Mouse (Mus musculus) MEL (cell line): ENCODE results near the gene Lpcat2b. TPM values are rescaled to one million over a fixed set of nuclear protein-coding genes. Genes with fewer than 3 reads are reported as not detected.

Experiments used
- DNase-seq: peaks from one replicate; pipeline ENCODE4 v3.0.0; 2011; ENCODE audit warnings: low read depth, low spot score
- H3K27ac ChIP-seq: 2 replicates; pipeline ENCODE4 v1.5.1; 2012; ENCODE audit warnings: low read depth, mild to moderate bottlenecking, control low read depth, low read length, moderate library complexity; ENCODE audit not compliant: control insufficient read depth
- H3K27me3 ChIP-seq, 2 experiments: fragments of 150-350 bp in 1 of 2; sonication (generic) in 1 of 2; 2 replicates each; pipeline ENCODE4 v1.6.1; 2012; ENCODE audit warnings: low read length in 2 of 2, mild to moderate bottlenecking in 2 of 2, improper control_type of control experiment in 1 of 2, moderate library complexity in 1 of 2; ENCODE audit not compliant: insufficient read depth in 2 of 2, control insufficient read depth in 1 of 2
- H3K36me3 ChIP-seq, 2 experiments: 2 replicates each; pipeline ENCODE4 v1.6.1; 2012 to 2014; ENCODE audit warnings: low read length in 2 of 2, improper control_type of control experiment in 1 of 2, inconsistent platforms in 1 of 2, mild to moderate bottlenecking in 1 of 2; ENCODE audit not compliant: insufficient read depth in 2 of 2, control insufficient read depth in 1 of 2
- H3K4me1 ChIP-seq, 2 experiments: fragments of 150-350 bp in 1 of 2; sonication (generic) in 1 of 2; 2 replicates each; pipeline ENCODE4 v1.6.1; 2012; ENCODE audit warnings: low read length in 2 of 2, improper control_type of control experiment in 1 of 2, mild to moderate bottlenecking in 1 of 2; ENCODE audit not compliant: insufficient read depth in 2 of 2, control insufficient read depth in 1 of 2
- H3K4me3 ChIP-seq, 2 experiments: fragments of 150-350 bp in 1 of 2; sonication (generic) in 1 of 2; 2 replicates each; pipeline ENCODE4 v1.5.1; 2012; ENCODE audit warnings: low read depth in 2 of 2, low read length in 2 of 2, mild to moderate bottlenecking in 2 of 2, moderate library complexity in 2 of 2, control low read depth in 1 of 2, improper control_type of control experiment in 1 of 2; ENCODE audit not compliant: control insufficient read depth in 1 of 2, insufficient read depth in 1 of 2
- H3K79me2 ChIP-seq: 2 replicates; pipeline ENCODE4 v1.6.1; 2012; ENCODE audit warnings: mild to moderate bottlenecking, low read length, moderate library complexity; ENCODE audit not compliant: control insufficient read depth, poor library complexity, insufficient read depth
- H3K9ac ChIP-seq: 2 replicates; pipeline ENCODE4 v1.6.1; 2012; ENCODE audit warnings: low read depth, mild to moderate bottlenecking, control low read depth, low read length, moderate library complexity; ENCODE audit not compliant: control insufficient read depth, poor library complexity, severe bottlenecking
- H3K9me3 ChIP-seq: fragments of 150-350 bp; sonication (generic); replicated peaks from 2 replicates; pipeline ENCODE4 v1.6.1; 2012; ENCODE audit warnings: mild to moderate bottlenecking, low read length, improper control_type of control experiment, moderate library complexity; ENCODE audit not compliant: insufficient read depth
- BHLHE40 ChIP-seq: IDR thresholded peaks from 2 replicates; pipeline ENCODE4 v1.6.1; 2012; ENCODE audit warnings: low read depth, mild to moderate bottlenecking, inconsistent platforms, low read length, improper control_type of control experiment, borderline replicate concordance
- CHD1 ChIP-seq: IDR thresholded peaks from 2 replicates; pipeline ENCODE4 v1.6.1; 2012; ENCODE audit warnings: low read depth, mild to moderate bottlenecking, inconsistent platforms, low read length, improper control_type of control experiment
- CHD2 ChIP-seq: IDR thresholded peaks from 2 replicates; pipeline ENCODE4 v1.6.1; 2011; ENCODE audit warnings: low read length, improper control_type of control experiment
- CTCF ChIP-seq, 3 experiments: IDR thresholded peaks in 2 of 3; conservative IDR thresholded peaks in 1 of 3; 2 replicates each; pipeline ENCODE4 v1.5.1; 2011 to 2012; ENCODE audit warnings: low read length in 3 of 3, low read depth in 2 of 3, mild to moderate bottlenecking in 2 of 3, improper control_type of control experiment in 1 of 3, inconsistent platforms in 1 of 3, mixed read lengths in 1 of 3, moderate library complexity in 1 of 3; ENCODE audit not compliant: control insufficient read depth in 1 of 3, insufficient read depth in 1 of 3, poor library complexity in 1 of 3, severe bottlenecking in 1 of 3
- E2F4 ChIP-seq: IDR thresholded peaks from 2 replicates; pipeline ENCODE4 v1.6.1; 2011; ENCODE audit warnings: low read depth, low read length, improper control_type of control experiment, borderline replicate concordance
- ELF1 ChIP-seq: IDR thresholded peaks from 2 replicates; pipeline ENCODE4 v1.6.1; 2014; ENCODE audit warnings: low read depth, mild to moderate bottlenecking, inconsistent platforms, low read length, improper control_type of control experiment, moderate library complexity
- EP300 ChIP-seq, 2 experiments: IDR thresholded peaks; 2 replicates each; pipeline ENCODE4 v1.6.1; 2011; ENCODE audit warnings: improper control_type of control experiment in 2 of 2, low read length in 2 of 2, low read depth in 1 of 2, mild to moderate bottlenecking in 1 of 2
- ETS1 ChIP-seq: IDR thresholded peaks from 2 replicates; pipeline ENCODE4 v1.6.1; 2012; ENCODE audit warnings: low read depth, mild to moderate bottlenecking, inconsistent platforms, low read length, improper control_type of control experiment, moderate library complexity
- GATA1 ChIP-seq: IDR thresholded peaks from 2 replicates; pipeline ENCODE4 v1.6.1; 2011; ENCODE audit warnings: low read depth, low read length, improper control_type of control experiment
- JUND ChIP-seq: IDR thresholded peaks from 2 replicates; pipeline ENCODE4 v1.6.1; 2011; ENCODE audit warnings: low read depth, mild to moderate bottlenecking, improper control_type of control experiment, low read length
- MAZ ChIP-seq: IDR thresholded peaks from 2 replicates; pipeline ENCODE4 v1.6.1; 2012; ENCODE audit warnings: low read depth, mild to moderate bottlenecking, inconsistent platforms, low read length, improper control_type of control experiment
- MYC ChIP-seq: IDR thresholded peaks from 2 replicates; pipeline ENCODE4 v1.6.1; 2011; ENCODE audit warnings: low read depth, mild to moderate bottlenecking, low read length, improper control_type of control experiment, moderate library complexity
- NRF1 ChIP-seq: IDR thresholded peaks from 2 replicates; pipeline ENCODE4 v1.6.1; 2014; ENCODE audit warnings: low read depth, mild to moderate bottlenecking, inconsistent platforms, low read length, improper control_type of control experiment, moderate library complexity; ENCODE audit not compliant: poor library complexity, insufficient read depth, severe bottlenecking
- POLR2AphosphoS2 ChIP-seq: IDR thresholded peaks from 2 replicates; pipeline ENCODE4 v1.6.1; 2011; ENCODE audit warnings: low read length, improper control_type of control experiment
- POLR2AphosphoS5 ChIP-seq: IDR thresholded peaks from 2 replicates; pipeline ENCODE4 v1.6.1; 2012; ENCODE audit warnings: low read depth, borderline replicate concordance, mild to moderate bottlenecking, inconsistent platforms, low read length, moderate library complexity, mixed read lengths
- RAD21 ChIP-seq: IDR thresholded peaks from 2 replicates; pipeline ENCODE4 v1.6.1; 2011; ENCODE audit warnings: mild to moderate bottlenecking, low read depth, low read length, improper control_type of control experiment
- RCOR1 ChIP-seq: IDR thresholded peaks from 2 replicates; pipeline ENCODE4 v1.6.1; 2012; ENCODE audit warnings: low read depth, mild to moderate bottlenecking, inconsistent platforms, low read length, improper control_type of control experiment
- SMC3 ChIP-seq: IDR thresholded peaks from 2 replicates; pipeline ENCODE4 v1.6.1; 2011; ENCODE audit warnings: low read depth, low read length, improper control_type of control experiment
- TCF12 ChIP-seq: IDR thresholded peaks from 2 replicates; pipeline ENCODE4 v1.6.1; 2014; ENCODE audit warnings: low read depth, mild to moderate bottlenecking, inconsistent platforms, low read length, improper control_type of control experiment, moderate library complexity
- UBTF ChIP-seq: IDR thresholded peaks from 2 replicates; pipeline ENCODE4 v1.6.1; 2012; ENCODE audit warnings: low read depth, mild to moderate bottlenecking, inconsistent platforms, low read length, improper control_type of control experiment, moderate library complexity, borderline replicate concordance; ENCODE audit not compliant: insufficient read depth
- ZC3H11A ChIP-seq: IDR thresholded peaks from 2 replicates; pipeline ENCODE4 v1.6.1; 2012; ENCODE audit warnings: low read depth, mild to moderate bottlenecking, inconsistent platforms, low read length, improper control_type of control experiment
- polyA plus RNA-seq, 2 experiments: library from polyadenylated mRNA; stranded (reverse) in 1 of 2; unstranded in 1 of 2; fragments of >175 nt in 1 of 2; fragments of >200 nt in 1 of 2; gene quantifications; 2 replicates each; pipeline versions ENCODE4 v1.2.1 to v1.2.4; 2012; ENCODE audit warnings: low replicate concordance in 2 of 2, low read depth in 1 of 2; ENCODE audit not compliant: insufficient read length in 2 of 2, insufficient read depth in 1 of 2, missing spikeins in 1 of 2
- total RNA-seq: library from RNA; depleted of rRNA; stranded (reverse); fragments of 300-350 nt; gene quantifications from 2 replicates; pipeline ENCODE4 v1.2.3, GENCODE M21; 2012

The Lpcat2b gene
- total and polyA plus RNA-seq, 3 experiments = not detected

DNA sequence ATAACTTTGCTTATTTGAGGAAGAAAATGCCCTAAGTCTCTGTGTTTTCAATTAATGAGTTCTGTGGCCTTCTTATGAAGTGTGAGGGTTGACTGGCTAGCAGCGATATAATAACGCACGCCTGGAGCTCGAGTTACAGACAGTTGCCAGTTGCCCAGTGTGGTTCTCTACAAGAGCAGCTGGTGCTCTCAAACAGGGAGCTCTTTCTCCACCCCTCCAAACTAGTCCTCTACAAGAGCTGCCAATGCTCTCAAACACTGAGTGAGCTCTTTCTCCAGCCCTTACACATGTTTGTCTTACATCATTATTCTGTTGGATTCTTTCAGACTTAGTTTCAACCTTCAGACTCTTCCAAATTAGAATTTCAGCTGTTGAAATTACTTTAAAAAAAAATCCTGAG lies 20.0 kb upstream of the Lpcat2b start:
- no peaks in the 10 kb centered on the region for H3K36me3 ChIP-seq
- no peaks in the 10 kb centered on the region for H3K9me3 ChIP-seq
- H3K4me3 ChIP-seq = no peak overlapping the region
- TF ChIP-seq ZC3H11A (no peak), POLR2AphosphoS5 (no peak), ETS1 (no peak)
- no peaks in the 10 kb centered on the region for H3K27me3 ChIP-seq
- H3K9ac ChIP-seq = no peak overlapping the region
- H3K79me2 ChIP-seq = no peaks in the 10 kb centered on the region
- H3K4me1 ChIP-seq = no peaks in the 10 kb centered on the region
- H3K27ac ChIP-seq = no peak overlapping the region
- no peak for DNase-seq

GRCm38 (mm10) chr5:107412285-107412684 lies 19.1 kb upstream of the Lpcat2b start:
- H3K36me3 ChIP-seq = no peaks in the 10 kb centered on the region
- H3K27ac ChIP-seq = no peak overlapping the region
- H3K4me1 ChIP-seq = no peaks in the 10 kb centered on the region
- H3K9ac ChIP-seq = no peak overlapping the region
- H3K27me3 ChIP-seq = no peaks in the 10 kb centered on the region
- no peak overlapping the region for H3K4me3 ChIP-seq
- no peaks in the 10 kb centered on the region for H3K9me3 ChIP-seq
- no peaks in the 10 kb centered on the region for H3K79me2 ChIP-seq
- TF ChIP-seq SMC3 = peak; percentile 48
- TF ChIP-seq BHLHE40 = no peak
- no peak for TF ChIP-seq NRF1
- TF ChIP-seq EP300 (IDR thresholded peaks at IDR 0.05; ENCODE audit: low read depth in 1 of 2, low read length in 2 of 2) = no peak
- TF ChIP-seq ELF1 = no peak
- no peak for TF ChIP-seq MYC
- no peak for TF ChIP-seq JUND
- no peak for TF ChIP-seq UBTF
- peak; percentile 47; the same call in 1 of the 2 replicates for TF ChIP-seq ZC3H11A
- no peak for TF ChIP-seq CHD1
- TF ChIP-seq CHD2 = no peak
- no peak for TF ChIP-seq POLR2AphosphoS2
- TF ChIP-seq MAZ = no peak
- TF ChIP-seq POLR2AphosphoS5 = no peak
- no peak for TF ChIP-seq TCF12
- no peak for TF ChIP-seq RCOR1
- peak; percentile 63 for TF ChIP-seq RAD21
- TF ChIP-seq CTCF (IDR thresholded peaks at IDR 0.05 in 2 of 3, conservative IDR thresholded peaks at IDR 0.05 in 1 of 3; ENCODE audit: control insufficient read depth in 1 of 3, insufficient read depth in 1 of 3, low read depth in 2 of 3, low read length in 3 of 3, poor library complexity in 1 of 3, severe bottlenecking in 1 of 3) = peak in 2 of 3 experiments; percentile 33 to 49; a peak in 5 of 6 replicates
- TF ChIP-seq GATA1 = no peak
- TF ChIP-seq E2F4 = no peak
- peak; percentile 33 for DNase-seq
